Mouse (Mus musculus) retina, embryonic 14.5 days (tissue): Measurements from ENCODE around the gene Cnot8.

Source experiments
- DNase-seq: peaks from one replicate; pipeline ENCODE4 v3.0.0-alpha.2; 2015; ENCODE audit warnings: low spot score

The Cnot8 gene

GRCm38 (mm10) chr11:58167822-58168166 is 63.8 kb downstream of the Cnot8 start:
- DNase-seq, result no peak
